Mouse (Mus musculus) liver, postnatal 0 days (tissue): Measurements from ENCODE around the gene Klhl2.

Experiments
- CTCF ChIP-seq: sonication (generic); IDR thresholded peaks from 2 replicates; pipeline ENCODE4 v1.5.1; 2016; ENCODE audit warnings: antibody characterized with exemption, low read depth
- EP300 ChIP-seq: IDR thresholded peaks from 2 replicates; pipeline ENCODE4 v1.6.1; 2016; ENCODE audit warnings: antibody characterized with exemption, low read depth, mild to moderate bottlenecking

DNA sequence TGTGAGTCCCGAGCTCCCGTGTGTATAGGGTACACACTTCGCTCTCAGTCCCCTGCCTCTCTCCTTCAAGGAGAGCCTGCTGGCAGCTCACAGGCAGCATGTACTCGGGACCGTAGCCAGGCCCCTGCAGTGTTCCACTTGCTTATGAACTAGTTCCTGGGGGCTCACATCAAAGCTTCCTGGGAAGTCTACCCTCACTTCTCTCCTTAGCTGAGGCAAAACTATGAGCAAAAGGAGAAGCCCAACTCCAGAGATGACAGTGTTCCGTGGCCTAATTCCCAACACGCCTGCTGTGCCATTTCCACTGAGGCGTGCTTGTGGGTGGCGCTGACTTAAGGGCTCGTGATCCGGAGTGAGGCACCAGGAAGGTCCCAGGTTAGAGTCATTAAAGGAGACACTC, 25.9 kb downstream of the Klhl2 start:
- no peak for TF ChIP-seq CTCF
- TF ChIP-seq EP300, result no peak
